ENCODE assay signal across 35 mouse cellular contexts in the genomic region with DNA sequence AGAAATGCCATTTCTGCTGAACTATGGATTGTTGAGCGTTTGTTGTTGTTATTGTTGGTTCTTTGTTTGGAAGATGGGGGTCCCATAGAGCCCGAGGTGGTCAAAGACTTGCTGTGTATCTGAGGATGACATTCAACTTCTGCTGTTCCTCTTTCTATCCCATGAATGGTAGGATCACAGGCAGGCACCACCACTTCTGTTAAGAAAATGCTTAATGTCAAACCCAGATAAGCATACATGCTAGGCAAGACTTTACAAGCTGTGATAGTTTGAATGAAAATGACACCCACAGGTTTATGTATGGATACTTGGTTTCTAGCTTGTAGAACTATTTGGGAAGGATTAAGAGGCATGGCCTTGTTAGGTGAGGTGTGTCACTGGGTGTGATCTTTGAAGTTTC.
"Had no signal": no experiment of that assay in that cellular context is flagged by ENCODE, and none has a peak within 500 bp of the region (broad histone marks: within the 10 kb centered on the region; RNA-seq: fewer than 3 reads in every experiment).

No protein-coding gene starts in this region.

- ATAC-seq: hindbrain, embryonic 16.5 days; hindbrain, postnatal 0 days; inflammation-experienced regulatory T-cells, adult 6 months; intestine, embryonic 16.5 days; intestine, postnatal 0 days had no signal

- H3K27me3 ChIP-seq: heart, embryonic 12.5 days; heart, embryonic 13.5 days; heart, embryonic 15.5 days; hindbrain, embryonic 12.5 days; hindbrain, embryonic 13.5 days; hindbrain, embryonic 15.5 days; kidney, embryonic 15.5 days had no signal

- DNase-seq: heart, postnatal 10 days; heart, postnatal 14 days; heart, postnatal 36 days; heart, postnatal 4 days; kidney, adult 11 months; kidney, adult 18-20 months; kidney, adult 2 months; kidney, adult 8-10 months; kidney, adult 9 months; kidney, postnatal 10 days; kidney, postnatal 14 days; kidney, postnatal 25 days; kidney, postnatal 36 days; kidney, postnatal 4 days; layer of hippocampus, adult 9-11 months; layer of hippocampus, postnatal 36 days had no signal

- H3K4me2 ChIP-seq: heart, embryonic 11.5 days; heart, embryonic 12.5 days; heart, embryonic 13.5 days; heart, embryonic 15.5 days; hindbrain, embryonic 12.5 days; hindbrain, embryonic 13.5 days; hindbrain, embryonic 14.5 days; hindbrain, embryonic 15.5 days; kidney, embryonic 15.5 days had no signal

- H3K4me3 ChIP-seq: heart, embryonic 10.5 days; heart, embryonic 12.5 days; heart, embryonic 13.5 days; heart, embryonic 15.5 days; hindbrain, embryonic 10.5 days; hindbrain, embryonic 12.5 days; hindbrain, embryonic 13.5 days; hindbrain, embryonic 15.5 days; kidney, embryonic 15.5 days; layer of hippocampus, adult 2 months; left cerebral cortex, adult 2 months had no signal

- H3K4me1 ChIP-seq: heart, embryonic 10.5 days; heart, embryonic 12.5 days; heart, embryonic 13.5 days; heart, embryonic 15.5 days; hindbrain, embryonic 10.5 days; hindbrain, embryonic 12.5 days had no signal

- H3K36me3 ChIP-seq: heart, embryonic 10.5 days; heart, embryonic 12.5 days; heart, embryonic 13.5 days; heart, embryonic 15.5 days; hindbrain, embryonic 10.5 days; hindbrain, embryonic 12.5 days; hindbrain, embryonic 13.5 days; hindbrain, embryonic 15.5 days; kidney, embryonic 15.5 days had no signal

- H3K9ac ChIP-seq: heart, embryonic 12.5 days; heart, embryonic 13.5 days; heart, embryonic 15.5 days; hindbrain, embryonic 12.5 days; hindbrain, embryonic 13.5 days; hindbrain, embryonic 14.5 days; hindbrain, embryonic 15.5 days; kidney, embryonic 15.5 days had no signal

- H3K9me3 ChIP-seq: heart, embryonic 10.5 days; heart, embryonic 12.5 days; heart, embryonic 15.5 days; hindbrain, embryonic 10.5 days; hindbrain, embryonic 12.5 days; hindbrain, embryonic 13.5 days; hindbrain, embryonic 15.5 days; kidney, embryonic 15.5 days had no signal

- H3K27ac ChIP-seq: heart, embryonic 10.5 days; heart, embryonic 13.5 days; heart, embryonic 15.5 days; hindbrain, embryonic 10.5 days; hindbrain, embryonic 12.5 days; hindbrain, embryonic 13.5 days; hindbrain, embryonic 14.5 days; hindbrain, embryonic 15.5 days; hindbrain, postnatal 0 days; kidney, embryonic 15.5 days; kidney, postnatal 0 days; left cerebral cortex, adult 2 months had no signal
